Mouse (Mus musculus) erythroblast, adult 5-6 weeks (primary cell): ENCODE results near the gene Parvb. TPM values are rescaled to one million over a fixed set of nuclear protein-coding genes. Genes with fewer than 3 reads are reported as not detected.

Experiments used
- ATAC-seq: replicated peaks from 2 replicates; pipeline ENCODE4 v1.8.0; 2016; ENCODE audit warnings: moderate number of reproducible peaks, mild to moderate bottlenecking, moderate TSS enrichment, inconsistent platforms; ENCODE audit not compliant: poor library complexity, low FRiP score, severe bottlenecking
- total RNA-seq, 2 experiments: library from RNA; stranded (forward) in 1 of 2; stranded (reverse) in 1 of 2; fragments of 150-400 nt in 1 of 2; fragments of 200-764, 138-1000 nt in 1 of 2; gene quantifications; 2 replicates each; pipeline versions ENCODE4 v1.2.3 to v1.2.4; 2015 to 2017; ENCODE audit warnings: low replicate concordance in 2 of 2

Parvb gene
- 21.5 and 23.6 TPM in 2 replicates for total RNA-seq (2015; ENCODE audit: low replicate concordance)
- total RNA-seq (2017; ENCODE audit: low replicate concordance): 12.1 and 15.3 TPM in 2 replicates

GRCm38 (mm10) chr15:84231721-84232561, at the start of gene Parvb:
Gene Parvb, plus strand, starts transcription at chr15:84232043.
- ATAC-seq: peak; percentile 63

GRCm38 (mm10) chr15:84183967-84184366, 47.9 kb upstream of the Parvb start:
- ATAC-seq: no peak

GRCm38 (mm10) chr15:84186196-84186595, 45.6 kb upstream of the Parvb start:
- no peak for ATAC-seq

DNA sequence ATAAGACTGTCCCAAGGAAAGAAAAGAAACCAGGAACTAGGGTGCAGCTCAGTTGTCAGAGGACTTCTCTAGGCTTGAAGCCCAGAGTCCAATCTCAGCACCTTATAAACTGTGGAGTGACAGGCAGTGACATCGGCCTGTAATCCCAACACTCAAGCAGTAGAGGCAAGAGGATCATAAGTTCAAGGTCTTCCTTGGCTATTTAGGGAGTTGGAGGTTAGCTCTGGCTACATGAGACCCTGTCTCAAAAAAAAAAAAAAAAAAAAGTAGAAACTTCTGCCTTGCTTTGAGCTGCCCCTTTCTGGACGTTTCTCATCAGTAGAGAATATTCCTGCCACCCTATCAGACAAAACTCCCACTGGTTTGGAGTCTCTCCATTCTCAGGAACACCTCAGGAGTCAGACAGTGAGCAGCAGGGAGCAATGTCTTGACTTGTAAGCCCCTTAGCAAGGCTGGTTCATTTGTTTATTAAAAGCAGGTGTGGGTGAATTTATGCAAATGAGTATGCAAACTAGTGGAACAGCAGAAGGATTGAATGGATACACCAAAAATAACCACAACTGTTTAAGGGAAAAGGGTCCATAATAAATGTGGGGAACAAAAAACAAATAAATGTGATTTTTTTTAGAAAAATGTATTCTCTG, 42.8 kb upstream of the Parvb start:
- ATAC-seq: no peak

DNA sequence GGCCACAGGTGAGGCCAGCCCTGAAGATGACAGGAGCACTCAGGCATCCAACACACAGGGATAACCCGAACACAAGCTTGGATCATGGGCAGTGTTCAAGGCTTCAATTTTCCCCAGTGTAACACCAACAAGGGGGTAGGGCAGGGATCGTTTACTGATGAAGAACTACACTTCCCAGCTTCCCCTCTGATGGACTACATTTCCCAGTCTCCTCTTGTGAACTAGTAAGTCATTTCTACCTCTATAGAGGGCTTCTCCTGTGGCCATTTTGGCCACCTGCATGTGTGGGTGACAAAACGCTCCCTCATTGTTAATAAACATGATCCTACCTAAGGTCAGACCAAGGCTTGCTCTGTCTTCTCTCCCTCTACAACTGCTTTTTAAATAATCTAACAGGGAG, 42.0 kb upstream of the Parvb start:
- no peak for ATAC-seq

DNA sequence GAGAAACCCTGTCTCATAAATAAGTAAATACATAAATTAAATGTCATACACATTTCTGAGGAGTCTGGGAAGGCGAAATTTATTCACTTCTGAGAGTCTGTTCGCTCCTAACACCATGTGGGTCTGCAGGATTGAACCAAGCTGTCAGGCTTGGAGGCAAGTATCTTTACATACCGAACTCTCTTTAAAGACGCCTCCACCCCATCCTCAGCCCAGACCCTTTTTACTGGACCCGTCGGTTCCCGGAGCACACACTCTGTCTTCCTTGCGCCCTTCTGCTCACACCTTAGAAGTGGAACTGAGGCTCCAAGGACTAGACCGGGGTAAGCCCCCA, 40.2 kb upstream of the Parvb start:
- no peak; the same call in 1 of the 2 replicates for ATAC-seq

- ATAC-seq: peak; percentile 98
Observed at GRCm38 (mm10) chr15:84192058-84192791, 39.6 kb upstream of the Parvb start, which contains the start of gene Samm50. Gene Samm50, plus strand, starts transcription at chr15:84192241.

DNA sequence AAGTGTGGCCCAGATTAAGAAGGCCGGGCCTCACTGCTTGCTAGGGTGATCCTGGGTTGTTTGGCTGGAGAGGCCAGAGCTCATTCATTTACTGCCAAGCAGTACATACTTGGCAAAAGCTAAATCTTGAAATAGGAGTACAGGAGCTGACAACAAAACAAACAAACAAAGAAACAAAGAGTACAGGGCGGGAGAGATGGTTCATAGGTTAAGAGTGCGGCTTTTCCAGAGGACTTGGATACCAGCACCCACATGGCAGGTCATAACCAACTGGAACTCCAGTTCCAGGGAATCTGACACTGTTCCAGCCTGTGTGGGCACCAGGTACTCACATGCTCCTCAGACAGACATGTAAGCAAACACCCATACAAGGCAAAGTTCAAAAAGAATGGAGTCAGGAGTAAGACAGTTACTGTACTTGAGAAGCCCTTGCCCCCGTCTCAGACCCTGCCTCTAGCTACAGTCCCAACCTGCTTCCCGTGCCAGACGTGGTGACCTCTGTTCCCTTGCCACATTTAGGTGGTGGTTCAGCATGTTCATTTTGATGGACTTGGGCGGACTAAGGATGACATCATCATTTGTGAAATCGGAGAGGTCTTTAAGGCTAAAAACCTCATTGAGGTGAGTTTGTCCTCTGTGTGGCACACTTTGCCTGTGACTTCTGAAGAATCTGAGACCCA, 35.2 kb upstream of the Parvb start:
- no peak for ATAC-seq

GRCm38 (mm10) chr15:84207327-84207726, 24.5 kb upstream of the Parvb start:
- ATAC-seq: no peak

DNA sequence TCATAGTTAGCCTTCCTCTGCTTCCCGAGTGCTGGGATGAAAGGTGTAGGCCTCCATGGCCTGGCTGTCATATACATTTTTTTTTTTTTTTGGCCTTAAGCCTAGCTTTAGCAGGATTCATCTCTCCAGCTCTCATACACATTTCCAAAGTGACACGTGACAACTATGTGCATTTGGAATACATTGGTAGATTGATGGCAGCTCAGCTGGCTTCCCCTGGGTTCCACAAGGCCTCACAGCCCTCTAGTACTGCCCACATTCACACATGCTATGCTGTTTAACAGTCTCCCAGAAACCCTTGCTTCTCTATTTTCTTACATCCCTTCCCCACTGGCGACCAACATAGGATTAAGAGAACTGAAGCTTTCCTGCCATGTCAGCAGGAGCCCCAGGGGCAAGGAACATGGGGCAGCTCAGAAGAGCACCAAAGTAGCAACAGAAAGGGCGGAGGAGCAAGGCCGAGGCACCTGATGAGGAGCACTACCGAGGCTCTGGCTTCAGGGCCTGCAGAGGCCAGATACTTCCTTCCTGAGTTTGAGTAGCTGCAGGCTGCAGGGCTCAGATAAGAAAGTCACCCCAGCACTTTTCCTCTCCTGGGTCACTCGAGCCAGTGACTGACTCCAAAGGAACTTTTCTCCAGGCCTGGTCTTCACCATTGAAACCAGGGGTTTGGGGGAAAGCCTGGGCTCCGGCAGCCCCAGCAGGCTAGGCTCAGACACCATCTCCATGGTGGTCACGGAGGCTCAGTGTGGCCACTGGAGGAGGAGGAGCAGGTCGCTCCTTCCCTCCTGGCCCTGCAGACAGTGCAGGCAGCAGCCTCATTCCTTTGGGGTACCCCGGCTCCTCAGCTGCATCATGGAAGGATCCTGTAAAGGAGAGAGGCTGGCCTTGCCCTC, 22.1 kb upstream of the Parvb start:
- ATAC-seq: peak; percentile 86

GRCm38 (mm10) chr15:84210461-84210860, 21.4 kb upstream of the Parvb start:
- peak; percentile 3; the same call in 1 of the 2 replicates for ATAC-seq

DNA sequence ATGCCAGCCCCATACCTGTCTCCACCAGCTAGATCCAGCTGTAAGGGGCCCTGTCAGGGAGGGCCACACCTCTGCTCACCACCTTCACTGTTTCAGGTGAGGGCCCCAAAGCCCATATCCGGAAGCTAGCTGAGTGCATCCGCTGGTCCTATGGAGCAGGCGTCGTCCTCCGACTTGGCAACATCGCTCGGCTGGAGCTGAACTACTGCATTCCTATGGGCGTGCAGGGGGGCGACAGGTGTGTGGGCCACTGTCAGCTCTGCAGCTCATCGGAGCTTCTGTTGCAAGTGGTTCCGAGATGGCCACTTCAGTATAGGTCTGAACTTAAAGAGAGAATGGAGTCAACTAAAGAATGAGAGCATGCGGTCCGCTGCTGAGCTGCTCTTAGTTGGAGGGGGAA, 20.9 kb upstream of the Parvb start:
- ATAC-seq: no peak

GRCm38 (mm10) chr15:84211564-84211963, 20.3 kb upstream of the Parvb start:
- no peak for ATAC-seq

- ATAC-seq: peak; percentile 53
Observed at GRCm38 (mm10) chr15:84212031-84212755, 19.6 kb upstream of the Parvb start.

- ATAC-seq: no peak
Observed at GRCm38 (mm10) chr15:84212756-84213105, 19.1 kb upstream of the Parvb start.

- ATAC-seq: no peak
Observed at GRCm38 (mm10) chr15:84213162-84213739, 18.6 kb upstream of the Parvb start.

- no peak for ATAC-seq
Observed at GRCm38 (mm10) chr15:84214476-84214875, 17.4 kb upstream of the Parvb start.

DNA sequence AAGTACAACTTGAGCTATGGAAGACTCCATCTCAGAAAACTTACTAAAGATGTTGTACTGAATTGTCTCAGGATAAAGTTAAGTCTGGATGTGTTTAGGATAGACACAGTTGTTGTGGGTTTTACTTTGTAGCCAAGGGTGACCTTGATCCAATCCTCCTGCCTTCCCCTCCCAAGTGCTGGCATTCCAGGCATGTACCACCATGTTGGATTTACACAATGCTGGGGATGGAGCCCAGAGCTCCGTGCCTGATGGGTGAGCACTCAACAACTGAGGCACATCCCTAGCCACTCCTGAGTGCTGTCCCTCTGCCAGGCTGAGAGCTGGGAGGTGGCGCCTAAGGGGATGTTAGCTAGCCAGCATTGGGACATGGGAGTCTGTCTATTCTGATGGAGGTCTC, 16.6 kb upstream of the Parvb start:
- no peak for ATAC-seq
